Mouse (Mus musculus) cerebellum, adult 8-10 months (tissue): ENCODE measurements at regions not wholly inside any gene's neighbourhood (a gene's known extent, or its start where the extent isn't known, plus 50 kb on each side); places are given as distances from the start of the nearest gene placed in this dataset.
A peak's percentile ranks its signal among the peaks of the same experiment; 100 is the strongest.
"Not testable (repeated sequence)": the region's sequence is repeated elsewhere in the genome, so short reads cannot be mapped to it uniquely, and the experiment has no call there.

Experiments used
- DNase-seq: peaks from one replicate; pipeline ENCODE4 v3.0.0; 2022

GRCm38 (mm10) chrX:135112109-135112508 lies 65.3 kb downstream of the Gm15023 start:
- peak; percentile 6 for DNase-seq

GRCm38 (mm10) chrX:135110866-135111265 lies 66.6 kb downstream of the Gm15023 start:
- DNase-seq: not testable (repeated sequence)

DNA sequence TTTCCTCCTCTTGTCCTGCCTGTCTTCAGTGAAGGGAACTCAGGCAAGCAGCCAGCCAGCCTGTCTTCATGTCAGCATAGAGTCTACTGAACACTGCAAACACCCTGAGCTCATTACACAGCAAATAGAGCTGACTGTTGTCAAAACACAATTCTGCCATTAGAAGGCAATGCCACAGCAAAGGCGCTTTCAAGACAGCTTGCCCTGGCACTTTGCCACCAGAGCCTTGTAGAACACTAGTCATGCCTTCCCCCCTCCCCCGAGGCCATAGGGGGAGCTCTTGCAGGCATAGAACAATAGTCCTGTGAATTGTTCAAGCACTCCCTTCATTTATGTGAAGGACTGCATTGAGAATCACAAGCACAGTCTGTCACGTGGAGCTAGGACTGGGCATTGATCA lies 75.8 kb downstream of the Gm15023 start:
- no peak for DNase-seq

GRCm38 (mm10) chrX:135098101-135098500 lies 79.3 kb downstream of the Gm15023 start:
- DNase-seq: no peak

GRCm38 (mm10) chrX:135096206-135096605 lies 81.2 kb downstream of the Gm15023 start:
- no peak for DNase-seq

DNA sequence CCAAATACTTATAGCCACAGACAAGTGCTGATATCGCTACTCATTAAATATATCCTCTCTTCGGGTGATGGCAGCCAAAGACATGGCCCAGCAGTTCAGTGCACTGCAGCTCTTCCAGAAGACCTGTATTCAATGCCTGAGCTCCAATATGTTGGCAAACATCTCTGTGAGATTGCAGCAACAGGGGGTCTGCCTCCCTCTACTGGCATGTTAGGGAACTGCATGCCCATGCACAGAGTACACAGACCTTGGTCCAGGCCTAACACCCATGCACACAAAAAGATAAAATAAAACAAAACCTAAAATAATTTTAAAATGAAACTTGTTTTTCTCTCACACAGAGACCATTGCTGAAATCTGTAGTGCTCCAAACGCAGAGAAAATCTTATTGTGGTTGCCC lies 82.1 kb upstream of the Zmat1 start:
- peak; percentile 34 for DNase-seq

DNA sequence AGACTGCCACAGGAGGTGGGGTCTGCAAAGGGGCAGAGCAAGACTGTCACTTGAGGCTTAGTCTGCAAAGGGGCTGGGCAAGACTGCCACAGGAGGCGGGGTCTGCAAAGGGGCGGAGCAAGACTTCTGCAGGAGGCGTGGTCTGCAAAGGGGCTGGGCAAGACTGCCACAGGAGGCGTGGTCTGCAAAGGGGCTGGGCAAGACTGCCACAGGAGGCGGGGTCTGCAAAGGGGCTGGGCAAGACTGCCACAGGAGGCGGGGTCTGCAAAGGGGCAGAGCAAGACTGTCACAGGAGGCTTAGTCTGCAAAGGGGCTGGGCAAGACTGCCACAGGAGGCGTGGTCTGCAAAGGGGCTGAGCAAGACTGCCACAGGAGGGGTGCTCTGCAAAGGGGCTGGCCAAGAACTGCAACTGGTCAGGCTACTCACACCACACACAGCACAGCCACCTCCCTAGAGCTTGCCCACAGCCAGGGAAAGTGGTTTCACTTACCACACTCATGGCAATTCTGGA lies 78.1 kb upstream of the Zmat1 start:
- not testable (repeated sequence) for DNase-seq

DNA sequence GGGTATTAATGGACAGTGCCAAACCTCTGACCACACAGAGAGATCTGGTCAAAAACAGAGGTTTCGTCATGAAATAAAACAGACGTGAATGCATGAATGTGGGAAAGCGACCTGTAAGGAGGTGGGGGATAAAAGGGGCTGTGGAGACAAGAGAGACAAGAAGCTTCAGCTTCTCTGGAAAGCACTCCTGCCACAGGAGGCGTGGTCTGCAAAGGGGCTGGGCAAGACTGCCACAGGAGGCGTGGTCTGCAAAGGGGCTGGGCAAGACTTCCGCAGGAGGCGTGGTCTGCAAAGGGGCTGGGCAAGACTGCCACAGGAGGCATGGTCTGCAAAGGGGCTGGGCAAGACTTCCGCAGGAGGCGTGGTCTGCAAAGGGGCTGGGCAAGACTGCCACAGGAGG lies 77.6 kb upstream of the Zmat1 start:
- DNase-seq: not testable (repeated sequence)

DNA sequence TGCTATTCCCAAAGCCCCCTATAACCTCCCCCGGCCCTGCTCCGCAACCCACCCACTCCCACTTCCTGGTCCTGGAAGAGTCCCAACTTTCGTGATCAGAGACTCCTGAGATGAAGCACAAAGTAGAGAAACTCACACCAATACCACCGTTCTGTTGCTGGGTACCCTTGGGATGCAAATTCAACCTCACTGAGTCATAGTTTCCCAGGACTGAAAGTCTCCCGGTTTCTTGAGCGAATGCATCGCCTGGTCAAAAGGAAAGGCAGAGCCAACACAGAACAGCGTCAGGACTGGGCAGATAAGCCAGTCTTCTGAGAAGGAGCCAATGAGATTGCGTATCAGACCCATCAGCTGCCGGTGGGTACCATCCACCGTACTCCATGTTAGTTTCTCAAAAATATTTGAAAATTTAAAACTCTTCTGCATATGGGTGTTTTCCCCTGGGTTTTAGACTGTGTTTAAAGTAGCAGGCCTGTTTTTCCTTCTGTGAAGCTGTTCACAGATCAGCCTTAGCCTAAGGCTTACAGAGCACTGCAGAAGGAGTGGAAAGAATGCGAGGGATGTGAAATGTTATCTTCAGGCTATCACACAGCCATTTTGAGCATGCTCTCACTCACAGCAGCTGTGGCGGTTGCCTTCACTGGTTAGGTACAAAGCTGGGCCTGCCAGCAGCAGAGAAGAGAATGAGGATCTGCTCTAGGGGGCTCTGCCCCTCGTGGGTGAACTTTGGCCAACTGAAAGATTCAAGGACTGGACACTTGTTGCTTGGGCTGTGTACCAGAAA lies 77.0 kb upstream of the Zmat1 start:
- DNase-seq: not testable (repeated sequence)

DNA sequence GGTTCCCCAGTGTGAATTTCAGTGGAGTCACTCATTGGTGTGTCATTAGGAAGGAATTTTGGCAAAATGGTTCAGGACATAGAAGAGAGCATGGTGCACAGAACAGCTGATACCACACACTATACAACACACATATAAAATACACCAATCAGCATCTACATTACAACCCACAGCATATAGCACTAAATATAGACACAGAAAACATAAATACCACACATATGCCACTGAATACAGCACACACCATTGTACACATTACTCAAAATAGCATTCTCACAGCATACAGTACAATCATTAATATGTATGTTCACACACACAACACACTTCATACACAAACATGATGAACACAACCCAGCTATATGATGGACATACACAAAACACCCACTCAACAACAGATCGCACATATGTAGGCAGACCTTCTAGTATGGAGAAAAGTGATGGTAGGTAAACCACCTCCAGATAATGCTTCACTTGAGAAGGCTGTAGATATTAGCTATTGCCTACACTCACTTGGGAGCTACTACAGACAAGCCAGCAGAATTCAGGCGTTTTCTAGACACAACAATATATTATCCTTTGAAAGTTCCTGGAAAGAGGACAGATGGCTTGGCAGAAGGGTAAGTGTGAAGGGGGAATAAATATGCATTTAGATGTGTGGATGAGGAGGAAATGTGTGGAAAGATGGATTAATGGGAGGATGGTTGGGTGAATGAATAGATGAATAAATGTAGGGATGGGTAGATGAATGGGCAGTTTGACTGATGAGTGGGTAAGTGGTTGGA lies 71.6 kb upstream of the Zmat1 start:
- DNase-seq: no peak

DNA sequence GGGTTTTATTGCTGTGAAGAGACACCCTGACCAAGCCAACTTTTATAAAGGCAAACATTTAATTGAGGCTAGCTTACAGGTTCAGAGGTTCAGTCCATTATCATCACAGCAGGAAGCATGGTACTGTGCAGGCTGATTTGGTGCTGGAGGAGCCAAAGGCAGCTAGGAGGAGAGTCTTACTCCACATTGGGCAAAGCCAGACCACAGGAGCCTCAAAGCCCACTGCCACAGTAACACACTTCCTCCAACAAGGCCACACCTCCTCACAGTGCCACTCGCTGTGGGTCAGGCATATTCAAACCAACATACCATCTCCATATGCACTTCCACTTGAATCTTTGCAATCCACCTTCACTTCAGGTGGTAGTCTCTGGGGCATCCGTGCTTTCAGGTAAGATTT lies 70.4 kb upstream of the Zmat1 start:
- DNase-seq: no peak

- no peak for DNase-seq
These were observed 66.9 kb upstream of the Zmat1 start for GRCm38 (mm10) chrX:135075903-135076302.

DNA sequence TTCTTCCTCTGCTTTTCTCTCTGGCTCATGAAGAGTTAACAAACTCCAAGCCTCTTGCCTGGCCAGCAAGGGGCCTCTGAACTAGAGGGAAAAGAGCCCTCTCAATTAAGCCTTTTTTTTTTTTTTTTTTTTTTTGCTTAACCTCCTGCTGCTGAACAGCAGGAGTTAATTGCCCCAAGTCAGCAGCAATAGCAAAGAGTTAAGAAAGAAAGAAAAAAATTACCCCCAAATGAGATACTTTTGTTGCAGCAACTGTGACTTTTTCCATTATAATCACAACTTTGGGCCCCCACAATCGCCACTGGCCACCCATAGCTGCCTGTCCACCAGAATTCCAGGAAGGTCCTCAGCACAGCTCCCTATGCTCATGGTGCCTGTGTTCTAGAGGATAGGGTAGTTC lies 60.4 kb upstream of the Zmat1 start:
- no peak for DNase-seq

DNA sequence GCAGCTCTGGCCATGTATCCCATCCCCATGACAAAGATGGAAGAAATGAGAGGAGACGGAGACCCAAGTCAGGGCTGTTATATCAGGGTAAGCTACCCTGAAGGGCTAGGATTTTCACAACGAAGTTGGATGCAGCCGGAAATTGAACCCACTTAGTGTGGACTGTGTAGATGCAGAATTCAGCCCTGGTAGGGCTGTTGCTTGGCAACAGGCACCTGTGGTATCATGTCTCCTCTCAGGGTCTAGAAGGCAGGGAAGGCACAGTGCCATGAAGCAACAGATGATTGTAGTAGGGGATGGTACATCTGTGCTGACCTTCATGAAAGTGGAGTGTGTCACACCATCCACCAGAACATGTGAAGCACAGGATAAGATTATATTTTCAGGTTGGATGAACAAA lies 51.2 kb upstream of the Zmat1 start:
- no peak for DNase-seq

GRCm38 (mm10) chrX:135058949-135059348 lies 49.9 kb upstream of the Zmat1 start:
- DNase-seq: no peak
